In the genomic region with DNA sequence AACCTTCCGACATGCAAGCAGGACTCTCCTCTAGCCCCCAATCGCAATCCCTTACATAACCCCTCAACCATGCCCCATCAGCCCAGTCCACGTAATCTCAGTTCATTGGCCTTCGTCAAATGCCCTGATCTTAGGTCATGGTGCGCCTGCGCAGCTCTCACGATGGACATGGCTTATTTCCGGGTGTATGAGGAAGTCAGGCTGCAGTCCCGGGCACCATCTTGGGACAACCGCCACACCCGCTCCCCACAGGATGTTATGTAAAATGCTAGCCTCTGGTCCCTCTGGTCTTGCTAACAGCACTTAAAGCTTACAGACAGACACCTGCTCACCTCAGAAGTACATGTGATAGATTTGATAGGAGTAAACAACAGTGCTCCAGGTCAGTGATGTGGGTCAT, we compare ENCODE assay signal across 22 mouse cellular contexts. TPM values are rescaled to one million over a fixed set of nuclear protein-coding genes. Genes with fewer than 3 reads are reported as not detected.
DNase-seq lines count a peak whose midpoint lies in the region; ATAC-seq and TF ChIP-seq lines count a peak whose summit lies in the region.
"Had no signal": no experiment of that assay in that cellular context is flagged by ENCODE, and none has a peak within 500 bp of the region (broad histone marks: within the 10 kb centered on the region; RNA-seq: fewer than 3 reads in every experiment).

No protein-coding gene starts in this region.

- H3K4me1 ChIP-seq in heart, adult 2 months (ENCODE audit: control insufficient read depth, insufficient read depth, low read length), result no peaks in the 10 kb centered on the region
- H3K4me1 ChIP-seq in midbrain, embryonic 11.5 days (ENCODE audit: control insufficient read depth, insufficient read depth, low read length), result 0 out of 2 replicates have a peak, but pooled peaks cover 1% of the 10 kb centered on the region
- no peaks in the 10 kb centered on the region for H3K4me1 ChIP-seq in midbrain, embryonic 16.5 days (ENCODE audit: control insufficient read depth, insufficient read depth, low read length)
- H3K4me1 ChIP-seq in testis, adult 2 months (ENCODE audit: control insufficient read depth, insufficient read depth, low read length), result peaks cover 9% of the 10 kb centered on the region

- no peak for TF ChIP-seq EP300 in heart, adult 2 months (IDR thresholded peaks at IDR 0.05; ENCODE audit: insufficient read depth, low read depth, low read length)

- no peaks in the 10 kb centered on the region for H3K9me3 ChIP-seq in midbrain, embryonic 11.5 days (ENCODE audit: control insufficient read depth, low read length)
- H3K9me3 ChIP-seq in midbrain, embryonic 16.5 days (replicated peaks; ENCODE audit: control insufficient read depth, low read length, poor library complexity, severe bottlenecking), result no peaks in the 10 kb centered on the region

- H3K27ac ChIP-seq in heart, adult 2 months, result no peak overlapping the region
- H3K27ac ChIP-seq in midbrain, embryonic 11.5 days (ENCODE audit: low read depth, low read length), result no peak overlapping the region
- H3K27ac ChIP-seq in midbrain, embryonic 16.5 days (ENCODE audit: low read length), result no peak overlapping the region
- H3K27ac ChIP-seq in testis, adult 2 months (ENCODE audit: control insufficient read depth, insufficient read depth, low read depth, low read length), result peak overlapping the region; percentile 78

- TF ChIP-seq POLR2A in heart, adult 2 months (IDR thresholded peaks at IDR 0.05; ENCODE audit: insufficient read depth, low read depth, low read length), result no peak
- peak; percentile 84 for TF ChIP-seq POLR2A in testis, adult 2 months (IDR thresholded peaks at IDR 0.05; ENCODE audit: control insufficient read depth, low read depth, low read length)

- H3K27me3 ChIP-seq in heart, adult 2 months (ENCODE audit: control insufficient read depth, insufficient read depth, low read length), result no peaks in the 10 kb centered on the region
- H3K27me3 ChIP-seq in midbrain, embryonic 11.5 days (ENCODE audit: control insufficient read depth, insufficient read depth, low read length), result no peaks in the 10 kb centered on the region
- H3K27me3 ChIP-seq in midbrain, embryonic 16.5 days (ENCODE audit: control insufficient read depth, insufficient read depth, low read depth, low read length), result no peaks in the 10 kb centered on the region
- H3K27me3 ChIP-seq in testis, adult 2 months (ENCODE audit: control insufficient read depth, insufficient read depth, low read length), result no peaks in the 10 kb centered on the region
- H3K27me3 ChIP-seq: CH12.LX had no signal

- H3K4me3 ChIP-seq in heart, adult 2 months, result no peak overlapping the region
- H3K4me3 ChIP-seq in midbrain, embryonic 11.5 days (ENCODE audit: low read depth, low read length), result no peak overlapping the region
- H3K4me3 ChIP-seq in midbrain, embryonic 16.5 days (ENCODE audit: low read depth, low read length), result no peak overlapping the region
- peak overlapping the region; percentile 86 for H3K4me3 ChIP-seq in testis, adult 2 months (ENCODE audit: control insufficient read depth, low read depth, low read length)

- intact Hi-C loops in heart, adult 2 months (cut with DNase I), result no loop called here

- no peak for ATAC-seq in midbrain, embryonic 11.5 days (ENCODE audit: low FRiP score)
- no peak for ATAC-seq in midbrain, embryonic 16.5 days
- ATAC-seq: activated CD4-positive, CD25-positive, alpha-beta regulatory T cell, adult 4 months; CD4-positive, CD25-positive, alpha-beta regulatory T cell, adult 4 months; Patski had no signal

- H3K79me2 ChIP-seq in heart, adult 2 months (replicated peaks; ENCODE audit: control insufficient read depth, insufficient read depth, low read length), result no peaks in the 10 kb centered on the region

- WGBS in heart, adult 2 months, result 98% methylated on average over 11 of the region's 11 CpGs
- 95% methylated on average over 11 of the region's 11 CpGs for WGBS in midbrain, embryonic 11.5 days
- WGBS in midbrain, embryonic 16.5 days, result 97% methylated on average over 11 of the region's 11 CpGs

- peak; percentile 75 for DNase-seq in heart, adult 11 months
- DNase-seq in heart, adult 2 months, result no peak
- peak; percentile 14 for DNase-seq in midbrain, embryonic 11.5 days (ENCODE audit: low spot score, missing footprints)
- DNase-seq in testis, postnatal 10 days (ENCODE audit: low spot score), result no peak
- DNase-seq: adrenal gland, adult 2 months; adrenal gland, adult 8-10 months; adrenal gland, postnatal 10 days; adrenal gland, postnatal 14 days; adrenal gland, postnatal 25 days; adrenal gland, postnatal 36 days; B cell, adult 2 months; cerebellum, adult 11 months; cerebellum, adult 11-12 months; cerebellum, adult 18-20 months had no signal

- no peak for TF ChIP-seq CTCF in heart, adult 2 months (IDR thresholded peaks at IDR 0.05)
- no peak for TF ChIP-seq CTCF in testis, adult 2 months (IDR thresholded peaks at IDR 0.05; ENCODE audit: control insufficient read depth, insufficient read depth, insufficient replicate concordance, low read depth, low read length)

- no peak overlapping the region for H3K9ac ChIP-seq in heart, adult 2 months (ENCODE audit: low read depth, low read length)
- H3K9ac ChIP-seq in midbrain, embryonic 11.5 days (ENCODE audit: low read length), result no peak overlapping the region
- no peak overlapping the region for H3K9ac ChIP-seq in midbrain, embryonic 16.5 days (ENCODE audit: low read depth, low read length)

- H3K4me2 ChIP-seq in midbrain, embryonic 11.5 days, result no peak overlapping the region
- H3K4me2 ChIP-seq in midbrain, embryonic 16.5 days (ENCODE audit: low read length), result no peak overlapping the region

- no peaks in the 10 kb centered on the region for H3K36me3 ChIP-seq in heart, adult 2 months (ENCODE audit: control insufficient read depth, insufficient read depth, low read length)
- H3K36me3 ChIP-seq in midbrain, embryonic 11.5 days (ENCODE audit: control insufficient read depth, insufficient read depth, low read length), result no peaks in the 10 kb centered on the region
- H3K36me3 ChIP-seq in midbrain, embryonic 16.5 days (ENCODE audit: control insufficient read depth, insufficient read depth, low read length), result no peaks in the 10 kb centered on the region
- H3K36me3 ChIP-seq in testis, adult 2 months (ENCODE audit: control insufficient read depth, insufficient read depth, low read length), result no peaks in the 10 kb centered on the region
- H3K36me3 ChIP-seq: G1E had no signal

RNA-seq across cellular contexts. Expression of gene Grip1, which starts 40.4 kb away (rescaled TPM):
- under 1 TPM; 0.42 to 0.45 TPM for total RNA-seq in heart, adult 2 months (2021)
- polyA plus RNA-seq in heart, adult 2 months (2012; rRNA removed), result 0.29 and 0.31 TPM in 2 replicates
- polyA plus RNA-seq in midbrain, embryonic 11.5 days (2014; fragmentation: Nextera tagmentation; extraction: Ambion mirVana), result 8.5 and 9.7 TPM in 2 replicates
- 19.0 and 19.7 TPM in 2 replicates for polyA plus RNA-seq in midbrain, embryonic 16.5 days (2015; fragmentation: Nextera tagmentation; extraction: Ambion mirVana)
- polyA plus RNA-seq in testis, adult 2 months (2012; rRNA removed), result 80.8 and 84.3 TPM in 2 replicates
- total RNA-seq: MEL had no signal
- polyA plus RNA-seq: CD4-positive, CD25-positive, alpha-beta regulatory T cell, adult 4 months; G1E had no signal

Comparison
In these comparisons a context has a peak if more than half of its experiments do, and no peak if none do; other contexts are left out.
1. DNase-seq: peak in heart, adult 11 months (single experiment) and midbrain, embryonic 11.5 days (single experiment); none in heart, adult 2 months (0 of 2) and testis, postnatal 10 days (single experiment).